Mouse (Mus musculus) heart, postnatal 0 days (tissue): ENCODE results near the gene Hist1h2ad. TPM values are rescaled to one million over a fixed set of nuclear protein-coding genes. Genes with fewer than 3 reads are reported as not detected.
"Not testable (repeated sequence)": the region's sequence is repeated elsewhere in the genome, so short reads cannot be mapped to it uniquely, and the experiment has no call there.

ENCODE experiments used
- ATAC-seq: fragments of 200-750 bp; cut with Nextera tagmentation; 2 replicates; pipeline ENCODE4 v1.8.0; 2017; ENCODE audit warnings: low read depth, moderate number of reproducible peaks, moderate library complexity; ENCODE audit not compliant: insufficient read depth
- DNase-seq: peaks from one replicate; pipeline ENCODE4 v3.0.0-alpha.2; 2016; ENCODE audit warnings: low spot score
- H3K27ac ChIP-seq: fragments of 300-500 bp; sonication (generic); 2 replicates; pipeline ENCODE4 v1.5.1; 2014; ENCODE audit warnings: low read depth, mild to moderate bottlenecking
- H3K27me3 ChIP-seq: fragments of 300-500 bp; sonication (generic); 2 replicates; pipeline ENCODE4 v1.6.1; 2014; ENCODE audit warnings: low read length, mixed read lengths; ENCODE audit not compliant: control insufficient read depth, insufficient read depth
- H3K36me3 ChIP-seq: fragments of 300-500 bp; sonication (generic); replicated peaks from 2 replicates; pipeline ENCODE4 v1.6.1; 2014; ENCODE audit warnings: low read length, mixed read lengths; ENCODE audit not compliant: control insufficient read depth, insufficient read depth
- H3K4me1 ChIP-seq: fragments of 300-500 bp; sonication (generic); 2 replicates; pipeline ENCODE4 v1.6.1; 2014; ENCODE audit warnings: antibody characterized with exemption; ENCODE audit not compliant: control insufficient read depth, insufficient read depth
- H3K4me2 ChIP-seq: fragments of 300-500 bp; sonication (generic); 2 replicates; pipeline ENCODE4 v1.6.1; 2014; ENCODE audit warnings: low read depth, mild to moderate bottlenecking, low read length, moderate library complexity
- H3K4me3 ChIP-seq: fragments of 300-500 bp; sonication (generic); 2 replicates; pipeline ENCODE4 v1.5.1; 2014; ENCODE audit warnings: low read depth, low read length
- H3K9ac ChIP-seq: fragments of 300-500 bp; sonication (generic); replicated peaks from 2 replicates; pipeline ENCODE4 v1.6.1; 2014; ENCODE audit warnings: low read depth, low read length, mixed read lengths
- H3K9me3 ChIP-seq: fragments of 300-500 bp; sonication (generic); replicated peaks from 2 replicates; pipeline ENCODE4 v1.6.1; 2016; ENCODE audit warnings: low read length; ENCODE audit not compliant: control insufficient read depth
- CTCF ChIP-seq: IDR thresholded peaks from 2 replicates; pipeline ENCODE4 v1.5.1; 2016; ENCODE audit warnings: antibody characterized with exemption, control low read depth, low read depth
- EP300 ChIP-seq: IDR thresholded peaks from 2 replicates; pipeline ENCODE4 v1.6.1; 2016; ENCODE audit warnings: antibody characterized with exemption, low read depth
- WGBS: fragments of 180-500 bp; shearing (Covaris S2); extraction: QIAGEN DNeasy Blood & Tissue Kit; methylation state at CpG from one replicate; pipeline ENCODE4 v1.1.7; 2014; 5-methylcytosine and 5-hydroxymethylcytosine counted together
- polyA plus RNA-seq: library from polyadenylated mRNA; unstranded; fragments of >200 nt; fragmentation: Nextera tagmentation; extraction: Ambion mirVana; gene quantifications from 2 replicates; pipeline ENCODE4 v1.2.1, GENCODE M21; 2015
- total RNA-seq: library from RNA; depleted of rRNA; stranded (reverse); fragments of >200 nt; gene quantifications from 2 replicates; pipeline ENCODE4 v1.2.3, GENCODE M21; 2014; ENCODE audit warnings: low replicate concordance

The Hist1h2ad gene
- total and polyA plus RNA-seq, 2 experiments from 2014 or later: 0.27 to 568 TPM

DNA sequence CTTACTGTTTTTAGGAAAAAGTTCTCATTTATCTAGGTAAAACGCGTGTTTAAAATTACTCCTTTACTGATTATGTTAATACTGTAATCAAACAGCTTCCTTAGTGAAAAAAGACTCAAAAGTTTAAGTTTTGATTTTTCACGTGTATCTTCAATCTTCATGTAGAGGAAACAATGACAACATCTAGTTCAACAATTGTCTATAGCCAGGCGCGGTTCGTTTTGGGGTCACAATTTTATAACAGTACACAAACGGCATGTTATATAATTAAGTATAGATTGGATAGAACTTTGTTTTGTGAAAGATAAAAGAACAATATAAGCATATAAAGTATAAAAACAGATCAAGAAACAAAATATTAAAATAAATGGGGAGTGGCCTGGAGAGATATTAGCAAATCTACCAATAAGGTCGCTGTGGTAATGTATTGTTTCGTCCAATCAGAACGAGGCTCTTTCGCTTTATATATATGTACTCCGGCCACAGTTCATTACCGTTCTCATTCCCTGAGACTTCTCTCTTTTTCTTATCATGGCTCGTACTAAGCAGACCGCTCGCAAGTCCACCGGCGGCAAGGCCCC, 1.2 kb downstream of the Hist1h2ad start, which contains the start of gene Hist1h3d:
Gene Hist1h3d (plus strand): TSS at position 493 of the 581 bp plus-strand sequence.
- Histone ChIP-seq H3K9ac (peak within 1 kb of the TSS; percentile 53), H3K4me2 (peak within 1 kb of the TSS; percentile 53), H3K27ac (peak within 1 kb of the TSS; percentile 71), H3K4me3 (peak within 1 kb of the TSS; percentile 37), H3K4me1 (peaks cover 16% of the 10 kb centered on the region; the same call in 1 of the 2 replicates), H3K36me3 (no peaks in the 10 kb centered on the region), H3K27me3 (no peaks in the 10 kb centered on the region), H3K9me3 (no peaks in the 10 kb centered on the region)
- ATAC-seq: peak; percentile 45; the same call in 1 of the 2 replicates
- peak; percentile 90 for DNase-seq
- TF ChIP-seq EP300 (no peak), CTCF (no peak)
- WGBS: 2% methylated on average over 18 of the region's 18 CpGs

DNA sequence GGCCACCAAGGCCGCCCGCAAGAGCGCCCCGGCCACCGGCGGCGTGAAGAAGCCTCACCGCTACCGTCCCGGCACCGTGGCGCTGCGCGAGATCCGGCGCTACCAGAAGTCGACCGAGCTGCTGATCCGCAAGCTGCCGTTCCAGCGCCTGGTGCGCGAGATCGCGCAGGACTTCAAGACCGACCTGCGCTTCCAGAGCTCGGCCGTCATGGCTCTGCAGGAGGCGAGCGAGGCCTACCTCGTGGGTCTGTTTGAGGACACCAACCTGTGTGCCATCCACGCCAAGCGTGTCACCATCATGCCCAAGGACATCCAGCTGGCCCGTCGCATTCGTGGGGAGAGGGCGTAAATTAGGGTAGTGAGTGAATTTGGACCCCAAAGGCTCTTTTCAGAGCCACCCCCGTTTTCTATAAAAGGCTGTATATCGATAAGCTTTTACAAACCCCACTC, 1.7 kb downstream of the Hist1h2ad start:
- ATAC-seq, H3K27me3 ChIP-seq, H3K36me3 ChIP-seq, DNase-seq, H3K9me3 ChIP-seq: not testable (repeated sequence)
- Histone ChIP-seq H3K4me3 (peak overlapping the region; percentile 37), H3K27ac (peak overlapping the region; percentile 66), H3K4me2 (peak overlapping the region; percentile 53), H3K9ac (peak overlapping the region; percentile 53), H3K4me1 (peaks cover 16% of the 10 kb centered on the region; the same call in 1 of the 2 replicates)
- WGBS: 5% methylated on average over 10 of the region's 40 CpGs

DNA sequence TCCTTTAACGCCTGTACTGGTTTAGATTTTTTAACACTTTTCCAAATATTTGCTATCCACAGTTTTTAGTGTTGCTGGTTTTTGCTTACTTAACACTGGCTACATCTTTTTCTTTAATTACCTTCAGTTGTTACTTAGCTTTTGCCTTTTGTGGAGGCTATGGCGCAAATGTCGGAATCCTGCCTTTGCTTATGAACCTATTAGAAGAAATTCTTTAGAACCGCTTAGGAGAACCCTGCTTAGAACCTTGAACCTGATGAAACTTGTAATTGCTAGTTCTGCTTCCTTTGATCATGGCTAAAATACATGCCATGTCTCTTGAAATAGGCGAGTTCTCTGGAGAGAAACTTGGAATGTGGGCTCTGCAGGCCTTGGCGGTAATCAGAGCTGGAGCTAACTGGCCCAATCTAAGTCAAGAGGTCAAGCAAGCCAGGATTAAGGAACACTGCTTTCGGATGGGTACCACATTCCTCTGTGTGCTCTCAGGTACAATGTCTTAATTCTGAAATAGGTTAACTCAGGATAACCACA, 2.2 kb downstream of the Hist1h2ad start:
- 46% methylated on average over 7 of the region's 7 CpGs for WGBS

DNA sequence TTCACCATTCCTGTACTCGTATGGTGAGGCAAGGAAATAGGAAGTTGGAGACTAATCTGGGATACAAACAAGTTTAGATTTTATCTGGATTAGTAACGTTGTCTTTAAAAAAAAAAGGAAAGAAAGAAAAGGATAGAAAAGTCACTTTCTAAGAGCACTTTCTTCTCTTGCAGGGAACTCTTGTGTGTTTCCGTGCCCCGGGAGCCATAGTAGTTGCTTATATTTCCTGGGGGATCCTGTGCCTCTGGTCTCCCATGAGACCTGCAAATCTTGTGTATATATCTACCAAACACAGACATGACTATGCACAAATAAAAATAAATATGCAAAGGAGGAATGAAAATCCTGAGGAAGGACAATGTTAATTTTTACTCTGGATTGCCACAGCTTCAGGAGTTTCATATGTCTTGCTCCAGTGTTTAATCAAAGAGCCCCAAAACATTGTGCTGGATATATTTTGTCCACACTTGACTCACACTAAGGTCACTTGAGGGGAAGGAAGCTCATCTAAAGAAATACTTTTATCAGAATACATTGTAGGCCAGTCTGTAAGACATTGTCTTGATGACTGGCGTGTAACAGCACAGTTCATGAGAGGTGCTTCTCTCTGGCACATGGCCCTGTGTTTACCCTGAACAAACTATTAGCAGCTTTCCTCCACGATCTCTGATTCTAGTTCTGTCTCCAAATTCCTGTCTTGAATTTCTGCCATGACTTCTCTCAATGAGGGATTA, 2.9 kb downstream of the Hist1h2ad start:
- Histone ChIP-seq H3K27ac (peak overlapping the region; percentile 66; the same call in 1 of the 2 replicates), H3K4me2 (peak overlapping the region; percentile 53), H3K27me3 (no peaks in the 10 kb centered on the region), H3K4me1 (0 out of 2 replicates have a peak, but pooled peaks cover 16% of the 10 kb centered on the region), H3K4me3 (no peak overlapping the region), H3K36me3 (no peaks in the 10 kb centered on the region), H3K9me3 (no peaks in the 10 kb centered on the region), H3K9ac (peak overlapping the region; percentile 53; the same call in 1 of the 2 replicates)
- DNase-seq (no peak), ATAC-seq (no peak)
- TF ChIP-seq EP300 (no peak), CTCF (no peak)
- 59% methylated on average over 6 of the region's 6 CpGs for WGBS

More for the DNA sequence above, 2.2 kb downstream of the Hist1h2ad start:
- H3K27ac ChIP-seq: peak overlapping the region; percentile 66
- no peaks in the 10 kb centered on the region for H3K36me3 ChIP-seq
- peaks cover 16% of the 10 kb centered on the region; the same call in 1 of the 2 replicates for H3K4me1 ChIP-seq
- peak overlapping the region; percentile 53 for H3K4me2 ChIP-seq
- no peaks in the 10 kb centered on the region for H3K27me3 ChIP-seq
- DNase-seq: no peak
- peak overlapping the region; percentile 53 for H3K9ac ChIP-seq
- TF ChIP-seq CTCF (no peak), EP300 (no peak)
- no peak for ATAC-seq
- H3K9me3 ChIP-seq: no peaks in the 10 kb centered on the region
- H3K4me3 ChIP-seq: peak overlapping the region; percentile 37

DNA sequence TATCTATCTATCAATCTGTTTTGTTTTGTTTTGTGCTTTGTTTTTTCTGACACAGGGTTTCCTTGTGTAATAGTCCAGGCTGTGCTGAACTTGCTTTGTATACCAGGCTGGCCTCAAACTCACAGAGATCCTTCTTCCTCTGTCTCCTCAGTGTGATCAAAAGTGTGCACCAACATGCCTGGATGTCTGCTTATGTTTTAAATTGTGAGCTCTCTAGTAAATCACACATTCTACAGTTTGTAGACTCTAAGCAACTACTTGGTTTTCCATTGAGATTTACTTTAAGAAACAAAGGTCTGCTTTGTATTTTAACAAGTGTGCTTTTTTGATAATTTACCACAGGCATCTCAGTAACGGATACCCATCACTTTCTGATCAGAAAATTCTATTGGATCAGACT, 3.7 kb downstream of the Hist1h2ad start:
- H3K27ac ChIP-seq: no peak overlapping the region
- no peak overlapping the region for H3K4me2 ChIP-seq
- DNase-seq (no peak), ATAC-seq (no peak)
- H3K9me3 ChIP-seq: no peaks in the 10 kb centered on the region
- H3K9ac ChIP-seq: no peak overlapping the region
- no peak for TF ChIP-seq CTCF
- no peak for TF ChIP-seq EP300
- peaks cover 17% of the 10 kb centered on the region; the same call in 1 of the 2 replicates for H3K4me1 ChIP-seq
- no peaks in the 10 kb centered on the region for H3K36me3 ChIP-seq
- 91% methylated on average over 1 of the region's 1 CpGs for WGBS
- H3K27me3 ChIP-seq: no peaks in the 10 kb centered on the region
- H3K4me3 ChIP-seq: no peak overlapping the region
